Mouse (Mus musculus): Measurements from ENCODE around the gene G430095P16Rik. TPM values are rescaled to one million over a fixed set of nuclear protein-coding genes. Genes with fewer than 3 reads are reported as not detected.

G430095P16Rik gene
- polyA plus RNA-seq, 1 experiment from 2014 or later: 0.89 TPM

GRCm38 (mm10) chr8:84714161-84714560 is 8.6 kb upstream of the G430095P16Rik start:
- H3K36me3 ChIP-seq (ENCODE audit: control insufficient read depth, insufficient read depth, low read length): no peaks in the 10 kb centered on the region
- H3K27ac ChIP-seq (ENCODE audit: low read depth, low read length): peak overlapping the region; percentile 73
- WGBS: 47% methylated on average over 4 of the region's 4 CpGs
- peaks cover 3% of the 10 kb centered on the region for H3K27me3 ChIP-seq (replicated peaks; ENCODE audit: control insufficient read depth, insufficient read depth, low read length)
- H3K4me1 ChIP-seq (ENCODE audit: control insufficient read depth, insufficient read depth, low read depth, low read length): peaks cover 41% of the 10 kb centered on the region
- H3K4me2 ChIP-seq (ENCODE audit: low read length): no peak overlapping the region
- H3K4me3 ChIP-seq (ENCODE audit: low read length): no peak overlapping the region
- H3K9me3 ChIP-seq (ENCODE audit: control insufficient read depth, low read length): no peaks in the 10 kb centered on the region
- ATAC-seq: no peak
- peak overlapping the region; percentile 47 for H3K9ac ChIP-seq (ENCODE audit: low read depth, low read length)

- no peaks in the 10 kb centered on the region for H3K9me3 ChIP-seq (ENCODE audit: control insufficient read depth, low read length)
- H3K27ac ChIP-seq (ENCODE audit: low read depth, low read length): peak overlapping the region; percentile 67
- peaks cover 3% of the 10 kb centered on the region for H3K27me3 ChIP-seq (replicated peaks; ENCODE audit: control insufficient read depth, insufficient read depth, low read length)
- peak overlapping the region; percentile 1; the same call in 1 of the 2 replicates for H3K4me3 ChIP-seq (ENCODE audit: low read length)
- ATAC-seq: no peak
- H3K9ac ChIP-seq (ENCODE audit: low read depth, low read length): peak overlapping the region; percentile 25
- H3K4me2 ChIP-seq (ENCODE audit: low read length): peak overlapping the region; percentile 33
- no peaks in the 10 kb centered on the region for H3K36me3 ChIP-seq (ENCODE audit: control insufficient read depth, insufficient read depth, low read length)
- H3K4me1 ChIP-seq (ENCODE audit: control insufficient read depth, insufficient read depth, low read depth, low read length): peaks cover 33% of the 10 kb centered on the region
- 7% methylated on average over 26 of the region's 27 CpGs for WGBS
These were observed 6.8 kb upstream of the G430095P16Rik start for GRCm38 (mm10) chr8:84715893-84716468.

- Histone ChIP-seq H3K27me3 (replicated peaks; ENCODE audit: control insufficient read depth, insufficient read depth, low read length) (peaks cover 3% of the 10 kb centered on the region), H3K9me3 (ENCODE audit: control insufficient read depth, low read length) (no peaks in the 10 kb centered on the region), H3K4me2 (ENCODE audit: low read length) (no peak overlapping the region), H3K4me1 (ENCODE audit: control insufficient read depth, insufficient read depth, low read depth, low read length) (peaks cover 29% of the 10 kb centered on the region), H3K36me3 (ENCODE audit: control insufficient read depth, insufficient read depth, low read length) (no peaks in the 10 kb centered on the region), H3K27ac (ENCODE audit: low read depth, low read length) (no peak overlapping the region), H3K9ac (ENCODE audit: low read depth, low read length) (no peak overlapping the region), H3K4me3 (ENCODE audit: low read length) (no peak overlapping the region)
- ATAC-seq: no peak
- 80% methylated on average over 11 of the region's 11 CpGs for WGBS
These were observed 6.0 kb upstream of the G430095P16Rik start for GRCm38 (mm10) chr8:84716790-84717189.

- H3K27me3 ChIP-seq (replicated peaks; ENCODE audit: control insufficient read depth, insufficient read depth, low read length): peaks cover 3% of the 10 kb centered on the region
- H3K4me2 ChIP-seq (ENCODE audit: low read length): no peak overlapping the region
- ATAC-seq: no peak
- 89% methylated on average over 5 of the region's 5 CpGs for WGBS
- H3K27ac ChIP-seq (ENCODE audit: low read depth, low read length): no peak overlapping the region
- H3K4me3 ChIP-seq (ENCODE audit: low read length): no peak overlapping the region
- no peak overlapping the region for H3K9ac ChIP-seq (ENCODE audit: low read depth, low read length)
- H3K9me3 ChIP-seq (ENCODE audit: control insufficient read depth, low read length): no peaks in the 10 kb centered on the region
- H3K36me3 ChIP-seq (ENCODE audit: control insufficient read depth, insufficient read depth, low read length): no peaks in the 10 kb centered on the region
- H3K4me1 ChIP-seq (ENCODE audit: control insufficient read depth, insufficient read depth, low read depth, low read length): peaks cover 35% of the 10 kb centered on the region
These were observed 4.3 kb upstream of the G430095P16Rik start for GRCm38 (mm10) chr8:84718476-84718875.

GRCm38 (mm10) chr8:84718959-84719690 is 3.7 kb upstream of the G430095P16Rik start:
- no peak for ATAC-seq
- no peaks in the 10 kb centered on the region for H3K36me3 ChIP-seq (ENCODE audit: control insufficient read depth, insufficient read depth, low read length)
- H3K4me2 ChIP-seq (ENCODE audit: low read length): no peak overlapping the region
- peaks cover 35% of the 10 kb centered on the region for H3K4me1 ChIP-seq (ENCODE audit: control insufficient read depth, insufficient read depth, low read depth, low read length)
- 84% methylated on average over 5 of the region's 5 CpGs for whole genome bisulfite sequencing
- H3K27ac ChIP-seq (ENCODE audit: low read depth, low read length): no peak overlapping the region
- peaks cover 3% of the 10 kb centered on the region for H3K27me3 ChIP-seq (replicated peaks; ENCODE audit: control insufficient read depth, insufficient read depth, low read length)
- no peaks in the 10 kb centered on the region for H3K9me3 ChIP-seq (ENCODE audit: control insufficient read depth, low read length)
- H3K9ac ChIP-seq (ENCODE audit: low read depth, low read length): no peak overlapping the region
- H3K4me3 ChIP-seq (ENCODE audit: low read length): no peak overlapping the region

- H3K27ac ChIP-seq (ENCODE audit: low read depth, low read length): peak overlapping the region; percentile 83
- no peaks in the 10 kb centered on the region for H3K36me3 ChIP-seq (ENCODE audit: control insufficient read depth, insufficient read depth, low read length)
- no peaks in the 10 kb centered on the region for H3K9me3 ChIP-seq (ENCODE audit: control insufficient read depth, low read length)
- ATAC-seq: peak; percentile 55; the same call in 1 of the 2 replicates
- H3K27me3 ChIP-seq (replicated peaks; ENCODE audit: control insufficient read depth, insufficient read depth, low read length): no peaks in the 10 kb centered on the region; the same call in 1 of the 2 replicates
- WGBS: 59% methylated on average over 6 of the region's 6 CpGs
- no peak overlapping the region for H3K9ac ChIP-seq (ENCODE audit: low read depth, low read length)
- no peak overlapping the region for H3K4me3 ChIP-seq (ENCODE audit: low read length)
- no peak overlapping the region for H3K4me2 ChIP-seq (ENCODE audit: low read length)
- H3K4me1 ChIP-seq (ENCODE audit: control insufficient read depth, insufficient read depth, low read depth, low read length): peaks cover 39% of the 10 kb centered on the region
These were observed 317 bp upstream of the G430095P16Rik start for GRCm38 (mm10) chr8:84722530-84722849.

- no peak overlapping the region for H3K4me3 ChIP-seq (ENCODE audit: low read length)
- no peak for ATAC-seq
- H3K9me3 ChIP-seq (ENCODE audit: control insufficient read depth, low read length): no peaks in the 10 kb centered on the region
- H3K36me3 ChIP-seq (ENCODE audit: control insufficient read depth, insufficient read depth, low read length): no peaks in the 10 kb centered on the region
- no peaks in the 10 kb centered on the region for H3K27me3 ChIP-seq (replicated peaks; ENCODE audit: control insufficient read depth, insufficient read depth, low read length)
- peak overlapping the region; percentile 83 for H3K27ac ChIP-seq (ENCODE audit: low read depth, low read length)
- peak overlapping the region; percentile 43 for H3K9ac ChIP-seq (ENCODE audit: low read depth, low read length)
- H3K4me1 ChIP-seq (ENCODE audit: control insufficient read depth, insufficient read depth, low read depth, low read length): peaks cover 43% of the 10 kb centered on the region
- H3K4me2 ChIP-seq (ENCODE audit: low read length): no peak overlapping the region
- WGBS: 24% methylated on average over 7 of the region's 7 CpGs
These were observed 729 bp downstream of the G430095P16Rik start for GRCm38 (mm10) chr8:84723571-84723900.

- ATAC-seq: no peak
- Histone ChIP-seq H3K4me2 (ENCODE audit: low read length) (no peak overlapping the region), H3K4me1 (ENCODE audit: control insufficient read depth, insufficient read depth, low read depth, low read length) (peaks cover 42% of the 10 kb centered on the region), H3K27me3 (replicated peaks; ENCODE audit: control insufficient read depth, insufficient read depth, low read length) (no peaks in the 10 kb centered on the region), H3K36me3 (ENCODE audit: control insufficient read depth, insufficient read depth, low read length) (no peaks in the 10 kb centered on the region), H3K9me3 (ENCODE audit: control insufficient read depth, low read length) (no peaks in the 10 kb centered on the region), H3K4me3 (ENCODE audit: low read length) (no peak overlapping the region), H3K27ac (ENCODE audit: low read depth, low read length) (peak overlapping the region; percentile 5), H3K9ac (ENCODE audit: low read depth, low read length) (no peak overlapping the region)
- 39% methylated on average over 9 of the region's 9 CpGs for WGBS
These were observed 1.9 kb downstream of the G430095P16Rik start for GRCm38 (mm10) chr8:84724683-84725082.

- WGBS: 57% methylated on average over 10 of the region's 10 CpGs
- no peak overlapping the region for H3K4me2 ChIP-seq (ENCODE audit: low read length)
- H3K27ac ChIP-seq (ENCODE audit: low read depth, low read length): peak overlapping the region; percentile 5
- ATAC-seq: no peak
- 0 out of 2 replicates have a peak overlapping the region, but pooled peaks have one; percentile 8 for H3K9ac ChIP-seq (ENCODE audit: low read depth, low read length)
- H3K36me3 ChIP-seq (ENCODE audit: control insufficient read depth, insufficient read depth, low read length): no peaks in the 10 kb centered on the region
- H3K4me1 ChIP-seq (ENCODE audit: control insufficient read depth, insufficient read depth, low read depth, low read length): peaks cover 45% of the 10 kb centered on the region
- H3K4me3 ChIP-seq (ENCODE audit: low read length): no peak overlapping the region
- H3K9me3 ChIP-seq (ENCODE audit: control insufficient read depth, low read length): no peaks in the 10 kb centered on the region
- no peaks in the 10 kb centered on the region for H3K27me3 ChIP-seq (replicated peaks; ENCODE audit: control insufficient read depth, insufficient read depth, low read length)
These were observed 2.6 kb downstream of the G430095P16Rik start for GRCm38 (mm10) chr8:84725246-84725940.
